Mouse (Mus musculus): ENCODE results near the gene Gm17581. TPM values are rescaled to one million over a fixed set of nuclear protein-coding genes. Genes with fewer than 3 reads are reported as not detected.

The Gm17581 gene
- polyA plus RNA-seq, 1 experiment from 2014 or later, result not detected

DNA sequence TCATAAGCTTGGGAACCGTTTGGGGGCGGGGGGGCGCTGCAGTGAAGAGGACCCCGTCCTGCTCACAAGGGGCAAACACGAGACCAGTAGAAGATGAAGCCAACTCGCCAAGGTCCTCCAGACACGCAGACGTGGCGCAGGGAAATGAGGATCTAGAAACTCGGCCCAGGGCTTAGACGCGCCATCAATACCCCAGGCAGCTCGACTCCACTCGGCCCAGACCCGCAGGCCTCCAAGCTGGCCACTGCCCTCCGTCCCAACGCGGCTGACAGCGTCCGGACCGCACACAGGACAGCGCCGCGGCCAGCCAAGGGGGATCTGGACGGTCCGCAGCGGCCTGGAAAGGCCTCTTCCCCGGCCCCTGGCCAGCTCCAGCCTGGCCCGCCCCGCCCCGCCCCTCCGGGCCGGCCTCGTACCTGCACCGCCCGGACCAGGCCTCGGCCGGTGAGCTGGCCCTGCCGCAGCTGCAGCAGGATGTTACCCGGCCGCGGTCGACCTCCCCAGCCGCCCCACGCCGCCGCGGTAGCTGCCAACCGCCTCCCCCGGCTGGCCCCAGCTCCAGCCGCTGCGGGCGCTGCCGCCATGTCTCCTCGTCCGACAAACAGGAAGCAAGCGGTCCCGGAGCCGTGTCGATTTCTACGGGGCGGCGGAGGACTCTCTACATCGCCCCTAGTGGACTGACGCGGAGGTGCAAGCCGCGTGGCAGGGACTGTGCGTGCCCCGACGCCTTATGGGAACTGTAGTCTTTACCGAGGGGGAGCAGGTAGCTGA is 43.8 kb downstream of the Gm17581 start, which contains the start of gene Trpc4ap:
Gene Trpc4ap, minus strand, starts transcription at position 662 of the 771 bp plus-strand sequence.
- WGBS, result under 1% methylated on average over 69 of the region's 72 CpGs
- Histone ChIP-seq H3K9ac (replicated peaks; ENCODE audit: low read length) (peak within 1 kb of the TSS; percentile 97), H3K27me3 (ENCODE audit: control insufficient read depth, insufficient read depth, low read length) (no peaks in the 10 kb centered on the region), H3K27ac (replicated peaks; ENCODE audit: low read depth, low read length) (peak within 1 kb of the TSS; percentile 92), H3K9me3 (ENCODE audit: control insufficient read depth, low read length) (no peaks in the 10 kb centered on the region), H3K36me3 (ENCODE audit: control insufficient read depth, insufficient read depth, low read length) (peaks cover 7% of the 10 kb centered on the region; the same call in 1 of the 2 replicates), H3K4me3 (replicated peaks; ENCODE audit: low read depth, low read length) (peak within 1 kb of the TSS; percentile 97), H3K4me1 (ENCODE audit: control insufficient read depth, insufficient read depth, low read length) (peaks cover 14% of the 10 kb centered on the region), H3K4me2 (ENCODE audit: low read length) (peak within 1 kb of the TSS; percentile 59)
- DNase-seq (peak; percentile 98), ATAC-seq (ENCODE audit: low FRiP score, low TSS enrichment) (peak; percentile 94)

DNA sequence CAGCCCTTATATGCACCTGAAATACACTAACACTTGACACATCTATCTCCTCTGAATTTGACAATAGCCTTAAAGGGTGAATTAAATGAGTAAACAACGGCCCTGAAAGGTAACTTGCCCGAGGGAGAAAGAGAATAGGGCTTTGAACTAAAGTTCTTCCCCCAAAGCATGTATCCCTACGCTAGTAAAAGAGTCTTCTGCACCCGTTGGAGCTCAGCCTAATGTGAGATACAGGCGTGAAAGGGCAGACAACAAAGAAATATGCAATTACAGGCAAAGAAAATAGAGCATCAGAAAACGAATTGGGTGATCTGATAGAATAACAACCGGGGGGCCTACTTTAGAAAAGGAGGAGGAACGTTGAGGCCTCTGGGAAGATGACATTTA is 44.3 kb downstream of the Gm17581 start:
- no peak for ATAC-seq (ENCODE audit: low FRiP score, low TSS enrichment)
- Histone ChIP-seq H3K9me3 (ENCODE audit: control insufficient read depth, low read length) (no peaks in the 10 kb centered on the region), H3K9ac (replicated peaks; ENCODE audit: low read length) (peak overlapping the region; percentile 97), H3K4me1 (ENCODE audit: control insufficient read depth, insufficient read depth, low read length) (peaks cover 14% of the 10 kb centered on the region), H3K27ac (replicated peaks; ENCODE audit: low read depth, low read length) (peak overlapping the region; percentile 92), H3K4me3 (replicated peaks; ENCODE audit: low read depth, low read length) (peak overlapping the region; percentile 97), H3K36me3 (ENCODE audit: control insufficient read depth, insufficient read depth, low read length) (peaks cover 7% of the 10 kb centered on the region; the same call in 1 of the 2 replicates), H3K4me2 (ENCODE audit: low read length) (peak overlapping the region; percentile 59), H3K27me3 (ENCODE audit: control insufficient read depth, insufficient read depth, low read length) (no peaks in the 10 kb centered on the region)
- no peak for DNase-seq
- 4% methylated on average over 8 of the region's 8 CpGs for WGBS

DNA sequence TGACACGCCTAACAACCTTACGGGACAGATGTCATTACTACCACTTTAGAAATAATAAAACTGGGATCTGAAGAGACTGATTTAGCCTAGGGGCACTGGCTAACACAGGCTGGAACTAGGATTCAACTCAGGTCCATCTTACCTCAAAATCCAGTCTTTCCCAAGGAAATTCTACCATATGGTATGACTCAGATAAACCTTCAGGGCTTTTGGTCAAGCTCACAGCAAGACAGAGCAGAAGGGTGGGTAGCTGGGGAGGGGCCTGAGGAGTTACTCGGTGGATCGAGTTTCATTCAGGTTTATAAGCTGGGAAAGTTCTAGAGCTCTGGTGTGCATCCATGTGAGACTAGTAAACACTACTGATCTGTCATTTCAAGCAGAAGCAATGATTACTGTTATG is 46.5 kb downstream of the Gm17581 start:
- Histone ChIP-seq H3K9me3 (ENCODE audit: control insufficient read depth, low read length) (no peaks in the 10 kb centered on the region), H3K36me3 (ENCODE audit: control insufficient read depth, insufficient read depth, low read length) (peaks cover 15% of the 10 kb centered on the region), H3K9ac (replicated peaks; ENCODE audit: low read length) (no peak overlapping the region), H3K27me3 (ENCODE audit: control insufficient read depth, insufficient read depth, low read length) (no peaks in the 10 kb centered on the region), H3K4me2 (ENCODE audit: low read length) (no peak overlapping the region), H3K4me3 (replicated peaks; ENCODE audit: low read depth, low read length) (no peak overlapping the region), H3K27ac (replicated peaks; ENCODE audit: low read depth, low read length) (no peak overlapping the region), H3K4me1 (ENCODE audit: control insufficient read depth, insufficient read depth, low read length) (peaks cover 14% of the 10 kb centered on the region)
- DNase-seq (no peak), ATAC-seq (ENCODE audit: low FRiP score, low TSS enrichment) (no peak)
- WGBS, result 92% methylated on average over 4 of the region's 4 CpGs

DNA sequence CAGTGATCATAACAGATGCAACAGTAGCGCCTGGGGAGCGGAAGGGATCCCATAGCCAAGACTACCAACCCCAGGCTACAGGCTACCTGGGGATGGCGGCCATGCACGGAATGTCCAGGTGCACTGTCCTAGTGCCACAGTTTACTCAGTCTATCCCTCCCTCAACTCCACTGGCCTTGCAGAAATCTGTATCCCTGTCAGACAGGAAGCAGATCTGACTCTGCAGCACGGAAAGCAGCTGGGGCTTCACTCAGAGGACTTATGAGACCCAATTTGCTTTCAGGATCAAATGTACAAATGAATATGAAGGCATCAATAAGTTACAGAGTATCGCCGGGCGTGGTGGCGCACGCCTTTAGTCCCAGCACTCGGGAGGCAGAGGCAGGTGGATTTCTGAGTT is 47.9 kb downstream of the Gm17581 start:
- H3K27ac ChIP-seq (replicated peaks; ENCODE audit: low read depth, low read length), result no peak overlapping the region
- no peaks in the 10 kb centered on the region for H3K9me3 ChIP-seq (ENCODE audit: control insufficient read depth, low read length)
- WGBS, result 96% methylated on average over 11 of the region's 11 CpGs
- H3K4me2 ChIP-seq (ENCODE audit: low read length), result no peak overlapping the region
- DNase-seq (no peak), ATAC-seq (ENCODE audit: low FRiP score, low TSS enrichment) (no peak)
- peaks cover 16% of the 10 kb centered on the region for H3K36me3 ChIP-seq (ENCODE audit: control insufficient read depth, insufficient read depth, low read length)
- no peak overlapping the region for H3K9ac ChIP-seq (replicated peaks; ENCODE audit: low read length)
- H3K27me3 ChIP-seq (ENCODE audit: control insufficient read depth, insufficient read depth, low read length), result no peaks in the 10 kb centered on the region
- peaks cover 14% of the 10 kb centered on the region for H3K4me1 ChIP-seq (ENCODE audit: control insufficient read depth, insufficient read depth, low read length)
- no peak overlapping the region for H3K4me3 ChIP-seq (replicated peaks; ENCODE audit: low read depth, low read length)

DNA sequence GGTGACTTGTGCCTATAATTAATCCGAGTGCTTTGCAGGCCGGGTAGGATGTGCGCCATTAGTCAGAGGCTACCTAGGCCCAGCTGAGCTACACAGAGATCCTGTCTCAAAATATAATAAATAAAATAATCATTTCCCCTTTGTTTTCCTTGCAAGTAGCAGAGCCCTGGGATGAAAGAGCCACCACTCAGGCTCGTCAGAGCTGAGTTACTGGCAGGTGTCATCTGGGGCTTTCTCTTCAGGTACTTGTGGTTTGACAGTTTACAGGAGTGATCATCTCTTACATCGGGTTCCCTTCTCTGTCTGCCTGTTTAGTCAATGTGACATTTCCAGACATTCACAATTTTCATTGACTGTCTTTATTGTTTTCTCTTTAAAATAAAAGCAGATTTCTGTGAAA is 49.1 kb downstream of the Gm17581 start:
- DNase-seq (no peak), ATAC-seq (ENCODE audit: low FRiP score, low TSS enrichment) (no peak)
- Histone ChIP-seq H3K9ac (replicated peaks; ENCODE audit: low read length) (no peak overlapping the region), H3K4me1 (ENCODE audit: control insufficient read depth, insufficient read depth, low read length) (peaks cover 14% of the 10 kb centered on the region), H3K4me3 (replicated peaks; ENCODE audit: low read depth, low read length) (no peak overlapping the region), H3K4me2 (ENCODE audit: low read length) (no peak overlapping the region), H3K27me3 (ENCODE audit: control insufficient read depth, insufficient read depth, low read length) (no peaks in the 10 kb centered on the region), H3K27ac (replicated peaks; ENCODE audit: low read depth, low read length) (no peak overlapping the region), H3K9me3 (ENCODE audit: control insufficient read depth, low read length) (no peaks in the 10 kb centered on the region), H3K36me3 (ENCODE audit: control insufficient read depth, insufficient read depth, low read length) (peaks cover 16% of the 10 kb centered on the region)
- 88% methylated on average over 5 of the region's 5 CpGs for WGBS

Other genes starting within 250 kb of the Gm17581 start
- gene Acss2, start 217.9 kb downstream of the Gm17581 start, polyA plus RNA-seq (2014; fragmentation: Nextera tagmentation; extraction: Ambion mirVana), result 22.4 and 25.7 TPM in 2 replicates
- 41.1 and 43.2 TPM in 2 replicates for gene Ggt7, start 217.6 kb downstream of the Gm17581 start, polyA plus RNA-seq (2014; fragmentation: Nextera tagmentation; extraction: Ambion mirVana)
- 14.8 and 15.2 TPM in 2 replicates for gene Gss, start 143.1 kb downstream of the Gm17581 start, polyA plus RNA-seq (2014; fragmentation: Nextera tagmentation; extraction: Ambion mirVana)
- gene Myh7b, start 124.7 kb downstream of the Gm17581 start, polyA plus RNA-seq (2014; fragmentation: Nextera tagmentation; extraction: Ambion mirVana), result 0.64 and 0.77 TPM in 2 replicates
- 154 and 171 TPM in 2 replicates for gene Trpc4ap, start 43.5 kb downstream of the Gm17581 start, polyA plus RNA-seq (2014; fragmentation: Nextera tagmentation; extraction: Ambion mirVana)
- 42.6 and 47.2 TPM in 2 replicates for gene Edem2, start 6.4 kb downstream of the Gm17581 start, polyA plus RNA-seq (2014; fragmentation: Nextera tagmentation; extraction: Ambion mirVana)
- 1.1 and 2.3 TPM in 2 replicates for gene Procr, start 15.3 kb upstream of the Gm17581 start, polyA plus RNA-seq (2014; fragmentation: Nextera tagmentation; extraction: Ambion mirVana)
- gene Mmp24, start 39.5 kb upstream of the Gm17581 start, polyA plus RNA-seq (2014; fragmentation: Nextera tagmentation; extraction: Ambion mirVana), result 17.7 and 24.6 TPM in 2 replicates
- gene BC029722, start 83.6 kb upstream of the Gm17581 start, polyA plus RNA-seq (2014; fragmentation: Nextera tagmentation; extraction: Ambion mirVana), result 25.5 and 38.5 TPM in 2 replicates
- gene Eif6, start 91.1 kb upstream of the Gm17581 start, polyA plus RNA-seq (2014; fragmentation: Nextera tagmentation; extraction: Ambion mirVana), result 129 and 134 TPM in 2 replicates
- gene Fam83c, start 99.0 kb upstream of the Gm17581 start, polyA plus RNA-seq (2014; fragmentation: Nextera tagmentation; extraction: Ambion mirVana), result 0.38 and 0.41 TPM in 2 replicates
- gene Uqcc1, start 194.4 kb upstream of the Gm17581 start, polyA plus RNA-seq (2014; fragmentation: Nextera tagmentation; extraction: Ambion mirVana), result 45.0 and 58.6 TPM in 2 replicates
- not detected in 2 replicates for gene Gm15557, start 204.9 kb upstream of the Gm17581 start, polyA plus RNA-seq (2014; fragmentation: Nextera tagmentation; extraction: Ambion mirVana)
- 0.36 and 0.70 TPM in 2 replicates for gene Gdf5, start 209.5 kb upstream of the Gm17581 start, polyA plus RNA-seq (2014; fragmentation: Nextera tagmentation; extraction: Ambion mirVana)
- gene Cep250, start 220.6 kb upstream of the Gm17581 start, polyA plus RNA-seq (2014; fragmentation: Nextera tagmentation; extraction: Ambion mirVana), result 10.6 and 12.8 TPM in 2 replicates

All from midbrain, embryonic 14.5 days (tissue).